Mouse (Mus musculus): Measurements from ENCODE around the gene Scn4b.

Gene Scn4b

DNA sequence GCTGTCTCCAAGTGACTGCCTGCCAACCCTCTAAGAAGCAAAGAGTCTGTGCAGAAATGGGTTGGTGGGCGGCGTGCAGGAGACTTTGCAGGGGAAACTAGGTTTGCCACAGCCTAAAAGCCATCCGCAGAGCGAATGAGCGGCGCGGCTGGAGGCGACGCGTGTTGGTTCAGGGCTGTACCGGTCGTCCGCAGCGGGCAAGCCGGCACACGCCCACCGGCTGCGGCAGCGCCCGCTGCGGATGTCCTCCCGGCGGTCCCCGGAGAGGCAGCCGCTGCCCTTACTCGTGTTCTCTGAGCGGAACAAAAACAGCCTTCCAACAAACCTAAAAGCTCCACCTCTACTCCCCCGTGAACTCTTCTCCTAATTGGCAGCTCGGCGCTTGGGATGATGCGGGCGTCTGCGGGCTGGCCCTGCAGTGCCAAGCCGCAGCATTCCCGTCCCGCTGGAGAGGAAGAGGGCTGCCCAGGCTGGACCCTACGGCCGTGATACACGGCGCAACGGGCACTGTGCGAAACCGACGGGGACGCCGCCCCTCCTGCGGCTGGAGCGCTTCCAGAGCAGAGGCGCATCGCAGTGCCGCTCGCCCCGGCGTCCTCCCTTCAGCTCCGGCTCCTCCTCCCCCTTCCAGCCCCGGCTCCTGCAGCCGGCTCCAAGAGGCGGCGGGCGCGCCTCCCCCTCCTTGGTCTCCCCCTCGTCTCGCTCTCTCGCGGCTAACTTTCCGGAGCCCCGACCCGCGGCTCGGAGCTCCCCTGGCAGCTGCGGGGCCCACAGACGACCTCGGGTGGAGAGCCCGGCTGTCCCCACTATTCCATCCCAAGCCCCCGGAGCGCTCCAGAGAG is at the start of gene Scn4b:
Scn4b (plus strand) TSS at position 205 of the 842 bp plus-strand sequence.
- no peak for DNase-seq (ENCODE audit: low read depth, low spot score)

- peak; percentile 16 for DNase-seq (ENCODE audit: low read depth, low spot score)
Measured at GRCm38 (mm10) chr9:45090811-45091210, 47.4 kb upstream of the Scn4b start.

DNA sequence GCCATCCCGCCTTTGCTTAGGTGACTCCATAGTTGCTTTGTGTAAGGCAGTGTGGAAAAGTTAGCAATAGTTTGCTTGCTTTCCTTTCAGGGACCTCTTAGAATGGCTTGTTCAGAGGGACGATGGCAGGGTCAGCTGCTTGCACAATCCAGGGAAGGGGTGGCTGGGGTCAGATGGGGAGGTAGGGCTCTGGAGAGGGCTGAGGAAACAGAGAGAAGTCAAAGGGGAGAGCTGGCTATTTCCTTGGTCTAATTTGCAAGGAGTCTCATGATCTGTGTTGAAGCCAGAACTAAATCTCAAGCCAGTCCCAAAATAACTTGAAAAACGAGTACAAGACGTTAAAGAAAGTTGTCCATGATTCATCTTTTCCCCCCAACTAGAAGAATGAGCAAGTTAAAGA is 45.6 kb upstream of the Scn4b start:
- no peak for DNase-seq (ENCODE audit: low read depth, low spot score)

DNA sequence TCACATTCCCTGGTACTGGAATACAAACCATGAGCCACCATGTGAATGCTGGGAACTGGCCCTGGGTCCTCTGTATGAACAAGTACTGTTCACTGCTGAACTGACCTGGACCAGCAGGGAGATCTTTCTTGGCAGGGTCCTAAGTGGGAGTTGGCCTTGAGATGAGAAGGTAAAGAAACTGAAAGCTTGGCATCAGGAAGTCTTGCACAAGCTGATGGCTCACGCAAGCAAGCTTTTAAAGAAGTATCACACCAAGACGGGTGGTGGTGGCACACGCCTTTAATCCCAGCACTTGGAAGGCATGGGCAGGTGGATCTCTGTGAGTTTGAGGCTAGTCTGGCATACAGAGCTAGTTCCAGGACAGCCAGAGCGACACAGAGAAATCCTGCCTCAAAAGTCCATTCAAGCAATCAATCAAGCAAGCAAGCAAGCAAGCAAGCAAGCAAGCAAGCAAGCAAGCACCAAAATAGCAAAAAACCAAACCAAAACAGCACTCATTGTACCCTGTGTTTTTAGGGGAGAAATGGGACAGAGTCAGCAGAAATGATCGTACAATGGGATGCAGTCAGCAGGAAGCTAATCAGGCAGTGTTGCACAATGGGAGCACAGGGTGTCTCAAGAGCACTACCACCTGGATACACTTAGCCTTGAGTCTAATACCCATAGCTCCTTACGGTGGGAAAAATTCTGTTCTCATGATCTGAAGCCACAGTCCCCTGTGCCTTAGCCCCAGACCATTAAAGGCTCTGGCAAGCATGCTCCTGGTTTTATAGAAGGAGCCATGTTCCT is 42.9 kb upstream of the Scn4b start:
- DNase-seq (ENCODE audit: low read depth, low spot score), result no peak

- DNase-seq (ENCODE audit: low read depth, low spot score), result no peak
Measured at GRCm38 (mm10) chr9:45097877-45098276, 40.3 kb upstream of the Scn4b start.

GRCm38 (mm10) chr9:45098426-45098825 is 39.8 kb upstream of the Scn4b start:
- no peak for DNase-seq (ENCODE audit: low read depth, low spot score)

GRCm38 (mm10) chr9:45102528-45102927 is 35.7 kb upstream of the Scn4b start:
- no peak for DNase-seq (ENCODE audit: low read depth, low spot score)

GRCm38 (mm10) chr9:45103211-45103979 is 34.8 kb upstream of the Scn4b start:
- no peak for DNase-seq (ENCODE audit: low read depth, low spot score)

GRCm38 (mm10) chr9:45105596-45106374 is 32.4 kb upstream of the Scn4b start:
- DNase-seq (ENCODE audit: low read depth, low spot score), result no peak

DNA sequence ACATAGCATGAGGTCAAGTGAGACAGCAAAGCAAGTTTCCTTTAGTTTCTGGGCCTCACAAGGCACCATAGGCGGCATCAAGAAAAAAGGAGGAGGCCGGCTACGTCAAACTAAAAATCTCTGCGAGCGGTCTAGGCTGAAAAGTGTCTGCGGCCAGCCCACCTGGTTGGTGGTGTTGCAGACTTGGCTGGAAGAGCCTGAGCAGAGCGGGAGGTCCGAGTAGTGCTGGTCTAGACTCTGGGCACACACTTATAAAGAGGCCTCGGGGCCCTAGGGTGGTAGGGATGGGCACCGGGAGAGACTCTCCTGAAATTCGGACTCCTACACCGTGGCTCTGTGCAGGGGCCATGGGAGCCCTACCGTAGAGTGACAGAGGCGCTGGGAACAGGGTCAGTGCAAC is 22.5 kb upstream of the Scn4b start:
- no peak for DNase-seq (ENCODE audit: low read depth, low spot score)

DNA sequence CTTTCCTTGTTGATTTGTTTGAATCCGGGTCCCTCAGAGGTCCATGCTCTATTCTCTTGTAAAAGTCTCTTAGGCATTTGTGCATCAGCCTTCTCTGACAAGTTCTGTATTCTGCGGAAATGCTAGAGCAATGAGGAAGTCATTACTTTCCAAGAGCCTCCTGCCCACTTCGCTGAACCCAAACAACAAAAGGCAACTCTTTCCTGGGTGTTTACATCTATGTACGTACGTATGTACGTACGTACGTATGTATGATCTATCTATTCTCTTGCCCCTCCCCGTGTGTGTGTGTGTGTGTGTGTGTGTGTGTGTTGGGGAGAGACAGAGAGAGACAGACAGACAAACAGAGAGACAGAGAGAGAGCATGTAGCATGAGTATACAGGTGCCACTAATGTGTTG is 21.4 kb upstream of the Scn4b start:
- no peak for DNase-seq (ENCODE audit: low read depth, low spot score)

DNA sequence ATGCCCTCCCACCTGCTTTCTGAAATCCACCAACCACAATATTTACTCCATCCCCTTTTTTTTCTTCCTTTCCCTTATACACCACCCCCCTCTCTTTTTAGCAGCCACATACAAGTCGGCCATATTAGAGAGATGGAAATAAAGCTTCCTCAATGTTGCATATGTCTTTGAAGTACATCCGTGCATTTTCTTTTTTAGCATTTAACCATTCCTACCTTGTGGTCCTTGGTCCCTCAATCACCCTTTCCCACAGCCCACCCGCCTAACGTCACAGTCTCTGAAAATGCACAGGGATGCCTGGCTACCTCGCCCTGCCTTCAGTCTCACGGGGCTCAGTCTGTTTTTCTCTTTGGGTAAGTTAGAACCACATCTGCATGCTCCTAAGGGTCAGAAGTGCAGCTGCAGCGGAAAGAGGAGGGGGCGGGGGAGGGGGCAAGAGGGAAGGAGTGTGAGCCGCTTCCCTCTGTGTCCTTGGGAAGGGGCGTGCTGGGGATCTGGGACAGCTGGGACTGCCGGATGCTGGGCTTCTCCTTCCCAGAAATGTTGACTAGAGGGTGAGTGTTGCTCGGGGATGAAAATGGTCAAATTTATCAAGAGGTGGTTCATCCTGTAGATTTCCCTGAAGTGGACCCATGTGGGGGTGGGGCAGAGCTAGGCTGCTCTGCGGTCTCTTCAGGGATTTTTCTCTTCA is 20.3 kb upstream of the Scn4b start, which contains the start of gene Scn2b:
Scn2b (plus strand) TSS at position 42 of the 691 bp plus-strand sequence.
- no peak for DNase-seq (ENCODE audit: low read depth, low spot score)

GRCm38 (mm10) chr9:45118552-45118951 is 19.6 kb upstream of the Scn4b start:
- no peak for DNase-seq (ENCODE audit: low read depth, low spot score)

- DNase-seq (ENCODE audit: low read depth, low spot score), result peak; percentile 34
Measured at GRCm38 (mm10) chr9:45119316-45119953, 18.8 kb upstream of the Scn4b start.

DNA sequence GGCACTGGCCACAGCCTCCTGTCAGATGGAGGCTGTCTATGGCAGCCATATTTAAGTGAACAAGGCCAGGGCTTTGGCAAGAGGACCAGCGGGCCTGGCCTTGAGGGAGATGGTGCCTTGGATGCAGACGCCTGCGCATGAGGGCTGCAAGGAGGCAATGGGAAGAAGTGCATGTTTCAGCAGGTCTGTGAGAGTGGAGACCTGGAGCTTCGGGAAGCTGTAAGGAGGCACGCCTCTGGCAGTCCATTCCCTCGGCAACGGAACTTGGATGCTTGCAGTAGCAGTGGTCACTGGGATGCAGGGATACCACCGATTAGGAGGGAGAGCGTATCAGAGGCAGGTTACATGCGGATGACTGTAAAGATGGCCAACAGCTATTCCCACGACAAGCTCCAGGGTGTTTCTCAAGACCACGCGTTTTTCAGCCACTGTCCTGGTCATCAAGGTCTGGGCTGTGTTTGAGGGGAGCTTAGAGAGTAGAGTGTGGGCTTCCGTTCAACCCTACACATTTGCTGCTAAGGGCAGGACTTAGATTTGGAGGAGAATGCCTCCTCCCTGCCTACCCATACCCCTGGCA is 18.2 kb upstream of the Scn4b start:
- no peak for DNase-seq (ENCODE audit: low read depth, low spot score)

DNA sequence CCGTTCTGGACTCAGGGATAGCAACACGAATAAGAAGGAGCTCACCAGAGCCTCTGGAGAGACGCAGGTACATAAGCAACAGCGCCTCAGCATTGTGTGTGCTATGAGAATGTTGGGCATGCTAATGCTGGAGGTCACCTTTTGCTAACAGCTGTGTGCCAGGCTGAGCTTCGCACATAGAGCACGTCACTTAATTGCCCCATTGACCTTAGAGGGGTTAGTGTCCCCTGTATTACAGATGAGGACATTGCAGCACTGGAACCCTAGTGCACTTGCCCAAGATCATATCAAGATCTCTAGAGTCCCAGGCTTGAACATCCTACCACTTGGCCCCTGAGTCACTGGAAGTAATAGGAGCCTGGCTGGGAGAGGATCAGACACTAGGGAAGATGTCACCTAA is 17.6 kb upstream of the Scn4b start:
- no peak for DNase-seq (ENCODE audit: low read depth, low spot score)

DNA sequence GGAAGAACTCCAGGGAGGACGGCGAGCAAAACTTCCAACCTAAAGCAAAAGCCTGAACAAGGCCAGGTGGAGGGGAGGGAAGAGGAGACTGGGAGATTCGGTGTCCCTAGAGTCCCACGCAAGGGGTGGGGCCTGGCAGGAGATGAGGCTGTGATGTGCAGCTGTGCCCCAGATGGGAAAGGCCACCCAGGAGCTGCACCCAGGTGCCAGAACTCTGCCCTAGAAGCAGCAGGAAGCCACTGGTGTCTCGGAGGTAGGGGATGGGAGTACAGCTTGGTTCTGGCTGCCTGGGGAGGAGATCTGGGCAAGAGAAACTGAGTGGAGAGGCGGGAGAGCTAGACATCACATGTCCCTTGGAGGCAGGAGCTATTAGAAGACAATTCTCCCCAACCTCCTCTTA is 17.2 kb upstream of the Scn4b start:
- DNase-seq (ENCODE audit: low read depth, low spot score), result no peak

DNA sequence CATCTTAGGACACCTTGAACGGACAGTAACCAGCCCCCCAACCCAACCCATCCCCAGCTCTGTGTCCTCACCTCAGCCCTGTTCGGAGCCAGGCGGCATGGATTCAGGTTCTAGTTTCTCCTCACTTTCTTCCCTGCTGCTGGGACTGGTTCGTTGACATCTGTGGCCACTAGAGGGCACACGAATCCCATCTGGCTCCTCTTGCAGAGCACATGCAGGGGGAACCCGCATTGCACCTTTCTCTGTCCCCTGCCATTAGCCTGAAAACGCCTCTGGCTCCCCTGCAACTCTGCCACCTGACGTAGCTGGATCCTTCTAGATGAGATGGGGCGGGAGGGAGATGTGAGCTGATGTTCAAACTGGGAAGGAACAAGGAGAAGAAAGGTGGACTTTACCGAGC is 16.4 kb upstream of the Scn4b start:
- peak; percentile 89 for DNase-seq (ENCODE audit: low read depth, low spot score)

DNA sequence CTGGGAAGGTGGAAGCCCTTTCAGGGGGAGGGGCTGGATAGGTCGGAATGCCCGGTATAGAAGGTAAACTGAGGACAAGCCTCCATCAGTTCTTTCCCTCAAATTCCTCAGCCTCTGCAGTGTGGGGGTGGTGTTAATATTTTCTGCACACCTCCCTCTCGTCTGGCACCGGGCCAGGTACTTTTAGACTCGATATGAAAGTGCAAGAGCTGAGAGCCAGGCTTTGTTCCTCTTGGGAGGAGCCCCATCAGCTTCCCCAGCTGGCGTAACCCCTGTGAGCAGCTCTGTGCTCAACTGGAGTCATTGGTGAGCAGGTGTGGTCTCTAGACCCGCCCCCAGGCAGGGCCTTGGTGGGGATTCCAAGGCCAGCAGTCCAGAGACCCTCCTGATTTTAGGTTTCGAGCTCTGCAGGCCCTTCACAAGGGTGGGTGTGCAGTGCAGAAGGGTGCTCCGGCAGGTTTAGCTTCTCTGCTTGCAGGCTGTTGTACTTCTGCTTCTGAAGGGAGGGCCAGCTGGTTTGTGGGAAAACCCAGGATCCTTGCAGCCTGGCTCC is 15.9 kb upstream of the Scn4b start:
- DNase-seq (ENCODE audit: low read depth, low spot score), result peak; percentile 92

Measured in A20 (cell line).